In genomic region chr6:127291937-127292336, GRCm38 (mm10) we compare ENCODE assay signal across 24 mouse cellular contexts.
DNase-seq lines count a peak whose midpoint lies in the region; ATAC-seq lines count a peak whose summit lies in the region.
"Had no signal": no experiment of that assay in that cellular context is flagged by ENCODE, and none has a peak within 500 bp of the region (broad histone marks: within the 10 kb centered on the region; RNA-seq: fewer than 3 reads in every experiment).

No protein-coding gene starts in this region.

- no peak overlapping the region for H3K4me3 ChIP-seq in embryonic facial prominence, embryonic 10.5 days
- H3K4me3 ChIP-seq in embryonic facial prominence, embryonic 11.5 days (ENCODE audit: low read depth, low read length), result no peak overlapping the region
- H3K4me3 ChIP-seq in limb, embryonic 10.5 days, result no peak overlapping the region
- H3K4me3 ChIP-seq in hindbrain, embryonic 12.5 days, result no peak overlapping the region
- H3K4me3 ChIP-seq: embryonic facial prominence, embryonic 13.5 days; embryonic facial prominence, embryonic 15.5 days; erythroblast, embryonic 14.5 days; forebrain, embryonic 10.5 days; forebrain, embryonic 12.5 days had no signal

- H3K4me1 ChIP-seq in embryonic facial prominence, embryonic 10.5 days, result peaks cover 24% of the 10 kb centered on the region
- no peaks in the 10 kb centered on the region for H3K4me1 ChIP-seq in embryonic facial prominence, embryonic 11.5 days (ENCODE audit: control insufficient read depth, insufficient read depth, low read length)
- peaks cover 29% of the 10 kb centered on the region for H3K4me1 ChIP-seq in limb, embryonic 10.5 days
- no peaks in the 10 kb centered on the region for H3K4me1 ChIP-seq in hindbrain, embryonic 12.5 days
- H3K4me1 ChIP-seq: forebrain, embryonic 12.5 days had no signal

- H3K27me3 ChIP-seq in embryonic facial prominence, embryonic 10.5 days (replicated peaks; ENCODE audit: low read depth, poor library complexity, severe bottlenecking), result no peaks in the 10 kb centered on the region
- no peaks in the 10 kb centered on the region for H3K27me3 ChIP-seq in embryonic facial prominence, embryonic 11.5 days (ENCODE audit: control insufficient read depth, insufficient read depth, low read length)
- no peaks in the 10 kb centered on the region for H3K27me3 ChIP-seq in limb, embryonic 10.5 days (ENCODE audit: low read depth, poor library complexity, severe bottlenecking)
- no peaks in the 10 kb centered on the region for H3K27me3 ChIP-seq in hindbrain, embryonic 12.5 days
- H3K27me3 ChIP-seq: embryonic facial prominence, embryonic 13.5 days; embryonic facial prominence, embryonic 15.5 days; forebrain, embryonic 12.5 days had no signal

- peak; percentile 46 for DNase-seq in embryo, embryonic 10.5 days (ENCODE audit: low spot score)
- DNase-seq in embryo, embryonic 9.5 days (ENCODE audit: extremely low spot score), result no peak
- peak; percentile 53 for DNase-seq in embryonic facial prominence, embryonic 10.5 days (ENCODE audit: low spot score)
- DNase-seq in embryonic facial prominence, embryonic 11.5 days (ENCODE audit: low spot score), result peak; percentile 51
- peak; percentile 35 for DNase-seq in limb, embryonic 10.5 days (ENCODE audit: low spot score)
- DNase-seq in liver, result no peak
- DNase-seq in heart, postnatal 10 days, result no peak
- DNase-seq: adrenal gland, adult 2 months; adrenal gland, postnatal 10 days; adrenal gland, postnatal 25 days; cerebellum, adult 11 months; cerebellum, adult 18-20 months; cerebellum, adult 8-10 months; cerebellum, adult 9-11 months; cerebellum, postnatal 14 days; cerebellum, postnatal 36 days had no signal

- ATAC-seq in embryonic facial prominence, embryonic 11.5 days (replicated peaks; ENCODE audit: insufficient number of reproducible peaks, low FRiP score, low TSS enrichment, low read depth), result no peak
- no peak for ATAC-seq in hindbrain, embryonic 12.5 days (ENCODE audit: low FRiP score)
- ATAC-seq: forebrain, embryonic 14.5 days; forebrain, embryonic 16.5 days had no signal

- 36% methylated on average over 7 of the region's 7 CpGs for WGBS in embryonic facial prominence, embryonic 10.5 days
- 30% methylated on average over 7 of the region's 7 CpGs for WGBS in embryonic facial prominence, embryonic 11.5 days
- WGBS in limb, embryonic 10.5 days, result 20% methylated on average over 7 of the region's 7 CpGs
- 51% methylated on average over 7 of the region's 7 CpGs for WGBS in hindbrain, embryonic 12.5 days

- H3K36me3 ChIP-seq in embryonic facial prominence, embryonic 10.5 days (replicated peaks), result no peaks in the 10 kb centered on the region
- no peaks in the 10 kb centered on the region for H3K36me3 ChIP-seq in embryonic facial prominence, embryonic 11.5 days (replicated peaks; ENCODE audit: control insufficient read depth, insufficient read depth, low read depth, low read length)
- H3K36me3 ChIP-seq in limb, embryonic 10.5 days, result no peaks in the 10 kb centered on the region
- H3K36me3 ChIP-seq in hindbrain, embryonic 12.5 days, result no peaks in the 10 kb centered on the region
- H3K36me3 ChIP-seq: embryonic facial prominence, embryonic 13.5 days; embryonic facial prominence, embryonic 15.5 days; forebrain, embryonic 10.5 days; forebrain, embryonic 12.5 days had no signal

- no peaks in the 10 kb centered on the region for H3K9me3 ChIP-seq in embryonic facial prominence, embryonic 10.5 days
- H3K9me3 ChIP-seq in embryonic facial prominence, embryonic 11.5 days (replicated peaks; ENCODE audit: control insufficient read depth, low read length), result no peaks in the 10 kb centered on the region
- no peaks in the 10 kb centered on the region for H3K9me3 ChIP-seq in limb, embryonic 10.5 days (replicated peaks)
- H3K9me3 ChIP-seq in hindbrain, embryonic 12.5 days (replicated peaks), result no peaks in the 10 kb centered on the region
- H3K9me3 ChIP-seq: embryonic facial prominence, embryonic 13.5 days; embryonic facial prominence, embryonic 15.5 days; forebrain, embryonic 10.5 days; forebrain, embryonic 12.5 days had no signal

- intact Hi-C loops in heart, postnatal 10 days (cut with DNase I), result no loop called here

- 0 out of 2 replicates have a peak overlapping the region, but pooled peaks have one; percentile 8 for H3K27ac ChIP-seq in embryonic facial prominence, embryonic 10.5 days (replicated peaks)
- H3K27ac ChIP-seq in embryonic facial prominence, embryonic 11.5 days (replicated peaks; ENCODE audit: low read depth, low read length), result no peak overlapping the region
- H3K27ac ChIP-seq in limb, embryonic 10.5 days, result 0 out of 2 replicates have a peak overlapping the region, but pooled peaks have one; percentile 23
- H3K27ac ChIP-seq in hindbrain, embryonic 12.5 days, result no peak overlapping the region
- H3K27ac ChIP-seq: embryonic facial prominence, embryonic 13.5 days; embryonic facial prominence, embryonic 15.5 days; forebrain, embryonic 10.5 days; forebrain, embryonic 12.5 days had no signal

- no peak overlapping the region for H3K4me2 ChIP-seq in embryonic facial prominence, embryonic 11.5 days (ENCODE audit: low read depth, low read length)
- no peak overlapping the region for H3K4me2 ChIP-seq in hindbrain, embryonic 12.5 days (replicated peaks)
- H3K4me2 ChIP-seq: embryonic facial prominence, embryonic 13.5 days; embryonic facial prominence, embryonic 15.5 days; forebrain, embryonic 12.5 days had no signal

- no peak overlapping the region for H3K9ac ChIP-seq in embryonic facial prominence, embryonic 11.5 days (replicated peaks; ENCODE audit: low read length)
- no peak overlapping the region for H3K9ac ChIP-seq in hindbrain, embryonic 12.5 days
- H3K9ac ChIP-seq: embryonic facial prominence, embryonic 13.5 days; embryonic facial prominence, embryonic 15.5 days; forebrain, embryonic 12.5 days had no signal

Comparison
In these comparisons a context has a peak if more than half of its experiments do, and no peak if none do; other contexts are left out.
1. DNase-seq: peak in embryo, embryonic 10.5 days (single experiment), embryonic facial prominence, embryonic 10.5 days (single experiment), embryonic facial prominence, embryonic 11.5 days (single experiment) and limb, embryonic 10.5 days (single experiment); none in embryo, embryonic 9.5 days (single experiment), liver (single experiment) and heart, postnatal 10 days (0 of 2).
2. H3K27ac ChIP-seq: peak in embryonic facial prominence, embryonic 10.5 days (single experiment) and limb, embryonic 10.5 days (single experiment); none in embryonic facial prominence, embryonic 11.5 days (single experiment) and hindbrain, embryonic 12.5 days (single experiment).